30 mouse cellular contexts compared by ENCODE assay signal in genomic region chr6:87680418-87680817, GRCm38 (mm10). TPM values are rescaled to one million over a fixed set of nuclear protein-coding genes. Genes with fewer than 3 reads are reported as not detected.
DNase-seq lines count a peak whose midpoint lies in the region; ATAC-seq and TF ChIP-seq lines count a peak whose summit lies in the region.
"Had no signal": no experiment of that assay in that cellular context is flagged by ENCODE, and none has a peak within 500 bp of the region (broad histone marks: within the 10 kb centered on the region; RNA-seq: fewer than 3 reads in every experiment).

No protein-coding gene starts in this region.

- intact Hi-C loops in heart, postnatal 10 days (cut with DNase I) = no loop called here

- H3K9ac ChIP-seq in hindbrain, embryonic 12.5 days = no peak overlapping the region
- H3K9ac ChIP-seq: embryonic facial prominence, embryonic 12.5 days; heart, embryonic 15.5 days; limb, embryonic 15.5 days; liver, embryonic 13.5 days; neural tube, embryonic 13.5 days had no signal

- no peak overlapping the region for H3K27ac ChIP-seq in hindbrain, embryonic 12.5 days
- H3K27ac ChIP-seq: embryonic facial prominence, embryonic 12.5 days; heart, embryonic 10.5 days; heart, embryonic 15.5 days; limb, embryonic 10.5 days; limb, embryonic 15.5 days; liver, embryonic 13.5 days had no signal

- H3K4me1 ChIP-seq in hindbrain, embryonic 12.5 days = no peaks in the 10 kb centered on the region
- H3K4me1 ChIP-seq: embryonic facial prominence, embryonic 12.5 days; limb, embryonic 10.5 days; limb, embryonic 15.5 days; neural tube, embryonic 13.5 days had no signal

- no peak overlapping the region for H3K4me2 ChIP-seq in hindbrain, embryonic 12.5 days (replicated peaks)
- H3K4me2 ChIP-seq: embryonic facial prominence, embryonic 12.5 days; heart, embryonic 15.5 days; limb, embryonic 15.5 days; liver, embryonic 13.5 days; neural tube, embryonic 13.5 days had no signal

- peak; percentile 58 for DNase-seq in heart, adult 11 months
- DNase-seq in heart, postnatal 10 days = no peak
- DNase-seq in brain, embryonic 14.5 days (ENCODE audit: low read depth) = peak; percentile 24
- peak; percentile 40 for DNase-seq in mesoderm, embryonic 11.5 days (ENCODE audit: low read depth, low spot score)
- DNase-seq in gastrocnemius, postnatal 25 days = no peak
- DNase-seq: adrenal gland, postnatal 25 days; B cell, adult 2 months; cerebellum, adult 18-20 months; cerebellum, postnatal 10 days; gastrocnemius, postnatal 10 days; heart, postnatal 36 days; kidney, postnatal 14 days; layer of hippocampus, adult 9-11 months; liver, embryonic 13.5 days; lung, adult 18-20 months; lung, postnatal 4 days; midbrain, embryonic 14.5 days; retina, postnatal 1 day; right cerebral cortex, postnatal 14 days; thymus, postnatal 4 days had no signal

- TF ChIP-seq CTCF in brain, embryonic 14.5 days (IDR thresholded peaks at IDR 0.05; ENCODE audit: borderline replicate concordance, extremely low read depth, insufficient read depth, insufficient read length) = no peak

- H3K9me3 ChIP-seq in hindbrain, embryonic 12.5 days (replicated peaks) = no peaks in the 10 kb centered on the region
- H3K9me3 ChIP-seq: embryonic facial prominence, embryonic 12.5 days; heart, embryonic 10.5 days; heart, embryonic 15.5 days; limb, embryonic 10.5 days; limb, embryonic 15.5 days; liver, embryonic 13.5 days; neural tube, embryonic 13.5 days had no signal

- H3K36me3 ChIP-seq in hindbrain, embryonic 12.5 days = no peaks in the 10 kb centered on the region
- H3K36me3 ChIP-seq: embryonic facial prominence, embryonic 12.5 days; heart, embryonic 10.5 days; heart, embryonic 15.5 days; limb, embryonic 10.5 days; limb, embryonic 15.5 days; liver, embryonic 13.5 days; neural tube, embryonic 13.5 days had no signal

- no peak for TF ChIP-seq POLR2A in brain, embryonic 14.5 days (IDR thresholded peaks at IDR 0.05; ENCODE audit: borderline replicate concordance, extremely low read depth, insufficient read depth, insufficient read length, poor library complexity, severe bottlenecking)

- ATAC-seq in hindbrain, embryonic 12.5 days (ENCODE audit: low FRiP score) = peak; percentile 74; the same call in 1 of the 2 replicates
- ATAC-seq: intestine, postnatal 0 days; lung, postnatal 0 days had no signal

- H3K27me3 ChIP-seq in hindbrain, embryonic 12.5 days = no peaks in the 10 kb centered on the region
- H3K27me3 ChIP-seq: embryonic facial prominence, embryonic 12.5 days; heart, embryonic 15.5 days; limb, embryonic 15.5 days; liver, embryonic 13.5 days; neural tube, embryonic 13.5 days had no signal

- WGBS in hindbrain, embryonic 12.5 days = 26% methylated on average over 3 of the region's 3 CpGs

- no peak overlapping the region for H3K4me3 ChIP-seq in hindbrain, embryonic 12.5 days
- H3K4me3 ChIP-seq: embryonic facial prominence, embryonic 12.5 days; heart, embryonic 10.5 days; heart, embryonic 15.5 days; limb, embryonic 10.5 days; limb, embryonic 15.5 days; liver, embryonic 13.5 days; megakaryocyte, embryonic 14.5 days; neural tube, embryonic 13.5 days had no signal

RNA-seq across cellular contexts. Expression of gene Aplf, which starts 8.4 kb away (rescaled TPM):
- total RNA-seq in heart, postnatal 10 days (2021) = 1 to 10 TPM; 2.3 to 3.4 TPM
- 6.4 and 7.2 TPM in 2 replicates for polyA plus RNA-seq in brain, embryonic 14.5 days (2012; rRNA removed)
- 13.0 and 14.4 TPM in 2 replicates for polyA plus RNA-seq in hindbrain, embryonic 12.5 days (2016; fragmentation: Nextera tagmentation; extraction: Ambion mirVana)
- total RNA-seq in gastrocnemius, postnatal 25 days (2021) = 1 to 10 TPM; 2.7 to 3.3 TPM

RNA-seq across cellular contexts. Expression of gene Efcc1, which starts 50.3 kb away (rescaled TPM):
- total RNA-seq in heart, postnatal 10 days (2021) = 1 to 10 TPM; 2.8 to 3.0 TPM
- polyA plus RNA-seq in brain, embryonic 14.5 days (2012; rRNA removed) = 2.0 and 4.6 TPM in 2 replicates
- polyA plus RNA-seq in hindbrain, embryonic 12.5 days (2016; fragmentation: Nextera tagmentation; extraction: Ambion mirVana) = 8.2 and 9.7 TPM in 2 replicates
- 1 to 10 TPM; 1.0 to 1.2 TPM for total RNA-seq in gastrocnemius, postnatal 25 days (2021)

Comparison
In these comparisons a context has a peak if more than half of its experiments do, and no peak if none do; other contexts are left out.
1. DNase-seq: peak in heart, adult 11 months (single experiment), brain, embryonic 14.5 days (single experiment) and mesoderm, embryonic 11.5 days (single experiment); none in heart, postnatal 10 days (0 of 2) and gastrocnemius, postnatal 25 days (single experiment).